Mouse (Mus musculus): ENCODE data around the gene Cenph. TPM values are rescaled to one million over a fixed set of nuclear protein-coding genes. Genes with fewer than 3 reads are reported as not detected.

Cenph gene
- polyA plus RNA-seq, 1 experiment from 2014 or later: 34.0 TPM

GRCm38 (mm10) chr13:100777491-100777890, 1.8 kb upstream of the Cenph start:
- no peak overlapping the region for H3K4me3 ChIP-seq
- no peak overlapping the region for H3K4me2 ChIP-seq (replicated peaks)
- H3K27me3 ChIP-seq: no peaks in the 10 kb centered on the region
- H3K4me1 ChIP-seq: peaks cover 20% of the 10 kb centered on the region
- 83% methylated on average over 3 of the region's 3 CpGs for WGBS
- no peak overlapping the region for H3K27ac ChIP-seq (replicated peaks)
- no peaks in the 10 kb centered on the region for H3K9me3 ChIP-seq
- H3K36me3 ChIP-seq: peaks cover 30% of the 10 kb centered on the region
- no peak for ATAC-seq (ENCODE audit: low FRiP score, low read depth)
- H3K9ac ChIP-seq (replicated peaks): no peak overlapping the region

GRCm38 (mm10) chr13:100776710-100777109, 1.0 kb upstream of the Cenph start:
- Histone ChIP-seq H3K9ac (replicated peaks) (0 out of 2 replicates have a peak overlapping the region, but pooled peaks have one; percentile 24), H3K27ac (replicated peaks) (0 out of 2 replicates have a peak overlapping the region, but pooled peaks have one; percentile 35), H3K4me3 (no peak overlapping the region), H3K4me1 (peaks cover 20% of the 10 kb centered on the region), H3K4me2 (replicated peaks) (peak overlapping the region; percentile 86), H3K9me3 (no peaks in the 10 kb centered on the region), H3K27me3 (no peaks in the 10 kb centered on the region), H3K36me3 (peaks cover 26% of the 10 kb centered on the region)
- WGBS: 63% methylated on average over 6 of the region's 6 CpGs
- no peak for ATAC-seq (ENCODE audit: low FRiP score, low read depth)

- no peak for ATAC-seq (ENCODE audit: low FRiP score, low read depth)
- H3K9ac ChIP-seq (replicated peaks): peak overlapping the region; percentile 75; the same call in 1 of the 2 replicates
- H3K36me3 ChIP-seq: peaks cover 30% of the 10 kb centered on the region
Observed at GRCm38 (mm10) chr13:100776056-100776419, 339 bp upstream of the Cenph start.

GRCm38 (mm10) chr13:100774704-100775103, 995 bp downstream of the Cenph start:
- Histone ChIP-seq H3K4me2 (replicated peaks) (peak overlapping the region; percentile 86), H3K36me3 (peaks cover 31% of the 10 kb centered on the region), H3K27ac (replicated peaks) (no peak overlapping the region), H3K4me3 (peak overlapping the region; percentile 79), H3K27me3 (no peaks in the 10 kb centered on the region), H3K9ac (replicated peaks) (peak overlapping the region; percentile 75; the same call in 1 of the 2 replicates), H3K4me1 (peaks cover 20% of the 10 kb centered on the region), H3K9me3 (no peaks in the 10 kb centered on the region)
- no peak for ATAC-seq (ENCODE audit: low FRiP score, low read depth)

More at GRCm38 (mm10) chr13:100776056-100776419, 339 bp upstream of the Cenph start:
- H3K4me3 ChIP-seq: peak overlapping the region; percentile 79
- H3K27ac ChIP-seq (replicated peaks): peak overlapping the region; percentile 35
- H3K27me3 ChIP-seq: no peaks in the 10 kb centered on the region
- 12% methylated on average over 8 of the region's 8 CpGs for WGBS
- H3K4me2 ChIP-seq (replicated peaks): peak overlapping the region; percentile 86
- peaks cover 20% of the 10 kb centered on the region for H3K4me1 ChIP-seq
- H3K9me3 ChIP-seq: no peaks in the 10 kb centered on the region

- H3K4me3 ChIP-seq: no peak overlapping the region
- H3K27ac ChIP-seq (replicated peaks): no peak overlapping the region
- H3K36me3 ChIP-seq: peaks cover 10% of the 10 kb centered on the region; the same call in 1 of the 2 replicates
- no peak overlapping the region for H3K9ac ChIP-seq (replicated peaks)
- no peaks in the 10 kb centered on the region for H3K9me3 ChIP-seq
- no peak overlapping the region for H3K4me2 ChIP-seq (replicated peaks)
- ATAC-seq (ENCODE audit: low FRiP score, low read depth): no peak
- 97% methylated on average over 2 of the region's 2 CpGs for whole genome bisulfite sequencing
- no peaks in the 10 kb centered on the region for H3K4me1 ChIP-seq
- H3K27me3 ChIP-seq: no peaks in the 10 kb centered on the region
Observed at GRCm38 (mm10) chr13:100755329-100755728, 20.4 kb downstream of the Cenph start.

- ATAC-seq (ENCODE audit: low FRiP score, low read depth): no peak
- Histone ChIP-seq H3K27me3 (no peaks in the 10 kb centered on the region; the same call in 1 of the 2 replicates), H3K4me2 (replicated peaks) (no peak overlapping the region), H3K36me3 (peaks cover under 1% of the 10 kb centered on the region; the same call in 1 of the 2 replicates), H3K9me3 (no peaks in the 10 kb centered on the region), H3K4me3 (no peak overlapping the region), H3K27ac (replicated peaks) (no peak overlapping the region), H3K9ac (replicated peaks) (no peak overlapping the region), H3K4me1 (no peaks in the 10 kb centered on the region)
- WGBS: 73% methylated on average over 4 of the region's 4 CpGs
Observed at GRCm38 (mm10) chr13:100754186-100754585, 21.5 kb downstream of the Cenph start.

- no peaks in the 10 kb centered on the region for H3K4me1 ChIP-seq
- H3K4me2 ChIP-seq (replicated peaks): no peak overlapping the region
- no peaks in the 10 kb centered on the region for H3K9me3 ChIP-seq
- no peaks in the 10 kb centered on the region; the same call in 1 of the 2 replicates for H3K27me3 ChIP-seq
- ATAC-seq (ENCODE audit: low FRiP score, low read depth): no peak
- WGBS: 79% methylated on average over 6 of the region's 6 CpGs
- H3K27ac ChIP-seq (replicated peaks): no peak overlapping the region
- H3K4me3 ChIP-seq: no peak overlapping the region
- H3K36me3 ChIP-seq: no peaks in the 10 kb centered on the region
- H3K9ac ChIP-seq (replicated peaks): no peak overlapping the region
Observed at GRCm38 (mm10) chr13:100753011-100753410, 22.7 kb downstream of the Cenph start.

- Histone ChIP-seq H3K9me3 (no peaks in the 10 kb centered on the region), H3K4me1 (no peaks in the 10 kb centered on the region), H3K4me3 (no peak overlapping the region), H3K9ac (replicated peaks) (no peak overlapping the region), H3K27me3 (no peaks in the 10 kb centered on the region; the same call in 1 of the 2 replicates), H3K27ac (replicated peaks) (no peak overlapping the region), H3K36me3 (no peaks in the 10 kb centered on the region), H3K4me2 (replicated peaks) (no peak overlapping the region)
- 94% methylated on average over 8 of the region's 8 CpGs for WGBS
- ATAC-seq (ENCODE audit: low FRiP score, low read depth): no peak
Observed at GRCm38 (mm10) chr13:100752529-100752928, 23.2 kb downstream of the Cenph start.

GRCm38 (mm10) chr13:100751402-100751801, 24.3 kb downstream of the Cenph start:
- Histone ChIP-seq H3K27ac (replicated peaks) (no peak overlapping the region), H3K9ac (replicated peaks) (no peak overlapping the region), H3K4me1 (no peaks in the 10 kb centered on the region), H3K9me3 (no peaks in the 10 kb centered on the region), H3K4me2 (replicated peaks) (no peak overlapping the region), H3K27me3 (no peaks in the 10 kb centered on the region; the same call in 1 of the 2 replicates), H3K36me3 (no peaks in the 10 kb centered on the region), H3K4me3 (no peak overlapping the region)
- ATAC-seq (ENCODE audit: low FRiP score, low read depth): no peak
- 86% methylated on average over 3 of the region's 3 CpGs for WGBS

GRCm38 (mm10) chr13:100750799-100751198, 24.9 kb downstream of the Cenph start:
- H3K36me3 ChIP-seq: no peaks in the 10 kb centered on the region
- H3K4me3 ChIP-seq: no peak overlapping the region
- no peaks in the 10 kb centered on the region; the same call in 1 of the 2 replicates for H3K27me3 ChIP-seq
- H3K4me1 ChIP-seq: no peaks in the 10 kb centered on the region
- no peak overlapping the region for H3K27ac ChIP-seq (replicated peaks)
- no peak overlapping the region for H3K4me2 ChIP-seq (replicated peaks)
- no peak for ATAC-seq (ENCODE audit: low FRiP score, low read depth)
- H3K9ac ChIP-seq (replicated peaks): no peak overlapping the region
- WGBS: 89% methylated on average over 5 of the region's 5 CpGs
- H3K9me3 ChIP-seq: no peaks in the 10 kb centered on the region

GRCm38 (mm10) chr13:100748638-100749037, 27.1 kb downstream of the Cenph start:
- Histone ChIP-seq H3K27ac (replicated peaks) (no peak overlapping the region), H3K4me2 (replicated peaks) (no peak overlapping the region), H3K9me3 (no peaks in the 10 kb centered on the region), H3K4me3 (no peak overlapping the region), H3K36me3 (no peaks in the 10 kb centered on the region), H3K9ac (replicated peaks) (no peak overlapping the region), H3K4me1 (no peaks in the 10 kb centered on the region; the same call in 1 of the 2 replicates), H3K27me3 (no peaks in the 10 kb centered on the region; the same call in 1 of the 2 replicates)
- 46% methylated on average over 8 of the region's 8 CpGs for WGBS
- ATAC-seq (ENCODE audit: low FRiP score, low read depth): no peak

- Histone ChIP-seq H3K27ac (replicated peaks) (no peak overlapping the region), H3K4me1 (peaks cover 8% of the 10 kb centered on the region; the same call in 1 of the 2 replicates), H3K4me3 (no peak overlapping the region), H3K9me3 (no peaks in the 10 kb centered on the region), H3K36me3 (no peaks in the 10 kb centered on the region), H3K4me2 (replicated peaks) (no peak overlapping the region), H3K9ac (replicated peaks) (no peak overlapping the region), H3K27me3 (no peaks in the 10 kb centered on the region; the same call in 1 of the 2 replicates)
- WGBS: 92% methylated on average over 3 of the region's 3 CpGs
- ATAC-seq (ENCODE audit: low FRiP score, low read depth): no peak
Observed at GRCm38 (mm10) chr13:100746090-100746489, 29.6 kb downstream of the Cenph start.

All from midbrain, embryonic 12.5 days (tissue).